Mouse (Mus musculus): Measurements from ENCODE around the gene Exoc5. TPM values are rescaled to one million over a fixed set of nuclear protein-coding genes. Genes with fewer than 3 reads are reported as not detected.

Gene Exoc5
- polyA plus RNA-seq, 1 experiment from 2014 or later = 79.9 TPM

GRCm38 (mm10) chr14:49073896-49074295, 7.4 kb upstream of the Exoc5 start:
- Histone ChIP-seq H3K4me1 (ENCODE audit: control insufficient read depth, insufficient read depth, low read length) (no peaks in the 10 kb centered on the region), H3K27me3 (ENCODE audit: control insufficient read depth, insufficient read depth, low read length) (no peaks in the 10 kb centered on the region)
- 93% methylated on average over 7 of the region's 7 CpGs for WGBS

GRCm38 (mm10) chr14:49072837-49073236, 6.4 kb upstream of the Exoc5 start:
- Histone ChIP-seq H3K9ac (replicated peaks; ENCODE audit: low read depth, low read length) (no peak overlapping the region), H3K4me2 (ENCODE audit: low read depth, low read length) (no peak overlapping the region), H3K36me3 (ENCODE audit: control insufficient read depth, insufficient read depth, low read length) (0 out of 2 replicates have a peak, but pooled peaks cover 3% of the 10 kb centered on the region), H3K4me3 (ENCODE audit: low read depth, low read length) (no peak overlapping the region), H3K27me3 (ENCODE audit: control insufficient read depth, insufficient read depth, low read length) (no peaks in the 10 kb centered on the region), H3K27ac (ENCODE audit: low read depth, low read length) (no peak overlapping the region), H3K9me3 (ENCODE audit: control insufficient read depth, low read length) (no peaks in the 10 kb centered on the region), H3K4me1 (ENCODE audit: control insufficient read depth, insufficient read depth, low read length) (no peaks in the 10 kb centered on the region)
- 92% methylated on average over 2 of the region's 2 CpGs for WGBS
- ATAC-seq (ENCODE audit: low read depth) = no peak

More at GRCm38 (mm10) chr14:49073896-49074295, 7.4 kb upstream of the Exoc5 start:
- H3K36me3 ChIP-seq (ENCODE audit: control insufficient read depth, insufficient read depth, low read length) = 0 out of 2 replicates have a peak, but pooled peaks cover 3% of the 10 kb centered on the region
- no peak overlapping the region for H3K9ac ChIP-seq (replicated peaks; ENCODE audit: low read depth, low read length)
- H3K27ac ChIP-seq (ENCODE audit: low read depth, low read length) = no peak overlapping the region
- H3K4me3 ChIP-seq (ENCODE audit: low read depth, low read length) = no peak overlapping the region
- no peaks in the 10 kb centered on the region for H3K9me3 ChIP-seq (ENCODE audit: control insufficient read depth, low read length)
- no peak overlapping the region for H3K4me2 ChIP-seq (ENCODE audit: low read depth, low read length)
- no peak for ATAC-seq (ENCODE audit: low read depth)

GRCm38 (mm10) chr14:49065529-49066273, 752 bp downstream of the Exoc5 start, which contains the start of gene Ap5m1:
Gene Ap5m1, plus strand, starts transcription at chr14:49066097.
- Histone ChIP-seq H3K27ac (ENCODE audit: low read depth, low read length) (peak within 1 kb of the TSS; percentile 95), H3K4me2 (ENCODE audit: low read depth, low read length) (peak within 1 kb of the TSS; percentile 70), H3K4me1 (ENCODE audit: control insufficient read depth, insufficient read depth, low read length) (peaks cover 11% of the 10 kb centered on the region; the same call in 1 of the 2 replicates), H3K4me3 (ENCODE audit: low read depth, low read length) (peak within 1 kb of the TSS; percentile 65), H3K27me3 (ENCODE audit: control insufficient read depth, insufficient read depth, low read length) (no peaks in the 10 kb centered on the region), H3K36me3 (ENCODE audit: control insufficient read depth, insufficient read depth, low read length) (no peaks in the 10 kb centered on the region), H3K9ac (replicated peaks; ENCODE audit: low read depth, low read length) (peak within 1 kb of the TSS; percentile 83), H3K9me3 (ENCODE audit: control insufficient read depth, low read length) (no peaks in the 10 kb centered on the region)
- under 1% methylated on average over 44 of the region's 62 CpGs for WGBS
- peak; percentile 71 for ATAC-seq (ENCODE audit: low read depth)

GRCm38 (mm10) chr14:49063838-49064237, 2.6 kb downstream of the Exoc5 start:
- no peak overlapping the region for H3K4me2 ChIP-seq (ENCODE audit: low read depth, low read length)
- WGBS = 89% methylated on average over 2 of the region's 2 CpGs
- no peaks in the 10 kb centered on the region for H3K27me3 ChIP-seq (ENCODE audit: control insufficient read depth, insufficient read depth, low read length)
- no peaks in the 10 kb centered on the region for H3K9me3 ChIP-seq (ENCODE audit: control insufficient read depth, low read length)
- H3K36me3 ChIP-seq (ENCODE audit: control insufficient read depth, insufficient read depth, low read length) = no peaks in the 10 kb centered on the region
- H3K9ac ChIP-seq (replicated peaks; ENCODE audit: low read depth, low read length) = no peak overlapping the region
- no peak overlapping the region for H3K27ac ChIP-seq (ENCODE audit: low read depth, low read length)
- no peak for ATAC-seq (ENCODE audit: low read depth)
- no peak overlapping the region for H3K4me3 ChIP-seq (ENCODE audit: low read depth, low read length)
- H3K4me1 ChIP-seq (ENCODE audit: control insufficient read depth, insufficient read depth, low read length) = peaks cover 11% of the 10 kb centered on the region; the same call in 1 of the 2 replicates

GRCm38 (mm10) chr14:49049492-49049891, 17.0 kb downstream of the Exoc5 start:
- peaks cover 5% of the 10 kb centered on the region for H3K36me3 ChIP-seq (ENCODE audit: control insufficient read depth, insufficient read depth, low read length)
- no peak overlapping the region for H3K4me3 ChIP-seq (ENCODE audit: low read depth, low read length)
- no peak overlapping the region for H3K4me2 ChIP-seq (ENCODE audit: low read depth, low read length)
- H3K27ac ChIP-seq (ENCODE audit: low read depth, low read length) = no peak overlapping the region
- no peaks in the 10 kb centered on the region for H3K9me3 ChIP-seq (ENCODE audit: control insufficient read depth, low read length)
- no peak for ATAC-seq (ENCODE audit: low read depth)
- no peaks in the 10 kb centered on the region for H3K4me1 ChIP-seq (ENCODE audit: control insufficient read depth, insufficient read depth, low read length)
- H3K9ac ChIP-seq (replicated peaks; ENCODE audit: low read depth, low read length) = no peak overlapping the region
- no peaks in the 10 kb centered on the region for H3K27me3 ChIP-seq (ENCODE audit: control insufficient read depth, insufficient read depth, low read length)

- H3K27me3 ChIP-seq (ENCODE audit: control insufficient read depth, insufficient read depth, low read length) = no peaks in the 10 kb centered on the region
- no peak overlapping the region for H3K4me3 ChIP-seq (ENCODE audit: low read depth, low read length)
- H3K36me3 ChIP-seq (ENCODE audit: control insufficient read depth, insufficient read depth, low read length) = no peaks in the 10 kb centered on the region; the same call in none of the 2 replicates
- H3K9ac ChIP-seq (replicated peaks; ENCODE audit: low read depth, low read length) = no peak overlapping the region
- no peaks in the 10 kb centered on the region for H3K4me1 ChIP-seq (ENCODE audit: control insufficient read depth, insufficient read depth, low read length)
- H3K27ac ChIP-seq (ENCODE audit: low read depth, low read length) = no peak overlapping the region
- WGBS = 92% methylated on average over 4 of the region's 4 CpGs
- ATAC-seq (ENCODE audit: low read depth) = no peak
- no peak overlapping the region for H3K4me2 ChIP-seq (ENCODE audit: low read depth, low read length)
- H3K9me3 ChIP-seq (ENCODE audit: control insufficient read depth, low read length) = no peaks in the 10 kb centered on the region
These were observed 20.8 kb downstream of the Exoc5 start for GRCm38 (mm10) chr14:49045610-49046009.

- no peaks in the 10 kb centered on the region for H3K9me3 ChIP-seq (ENCODE audit: control insufficient read depth, low read length)
- H3K36me3 ChIP-seq (ENCODE audit: control insufficient read depth, insufficient read depth, low read length) = peaks cover 13% of the 10 kb centered on the region; the same call in 1 of the 2 replicates
- no peak overlapping the region for H3K4me2 ChIP-seq (ENCODE audit: low read depth, low read length)
- H3K27me3 ChIP-seq (ENCODE audit: control insufficient read depth, insufficient read depth, low read length) = no peaks in the 10 kb centered on the region
- H3K4me3 ChIP-seq (ENCODE audit: low read depth, low read length) = no peak overlapping the region
- WGBS = 96% methylated on average over 5 of the region's 5 CpGs
- no peak overlapping the region for H3K27ac ChIP-seq (ENCODE audit: low read depth, low read length)
- no peaks in the 10 kb centered on the region for H3K4me1 ChIP-seq (ENCODE audit: control insufficient read depth, insufficient read depth, low read length)
- H3K9ac ChIP-seq (replicated peaks; ENCODE audit: low read depth, low read length) = no peak overlapping the region
- no peak for ATAC-seq (ENCODE audit: low read depth)
These were observed 37.5 kb downstream of the Exoc5 start for GRCm38 (mm10) chr14:49028991-49029390.

GRCm38 (mm10) chr14:49027779-49028368, 38.6 kb downstream of the Exoc5 start:
- Histone ChIP-seq H3K27me3 (ENCODE audit: control insufficient read depth, insufficient read depth, low read length) (no peaks in the 10 kb centered on the region), H3K4me2 (ENCODE audit: low read depth, low read length) (no peak overlapping the region), H3K36me3 (ENCODE audit: control insufficient read depth, insufficient read depth, low read length) (peaks cover 13% of the 10 kb centered on the region; the same call in 1 of the 2 replicates), H3K4me3 (ENCODE audit: low read depth, low read length) (no peak overlapping the region), H3K9me3 (ENCODE audit: control insufficient read depth, low read length) (no peaks in the 10 kb centered on the region), H3K4me1 (ENCODE audit: control insufficient read depth, insufficient read depth, low read length) (no peaks in the 10 kb centered on the region), H3K9ac (replicated peaks; ENCODE audit: low read depth, low read length) (no peak overlapping the region), H3K27ac (ENCODE audit: low read depth, low read length) (no peak overlapping the region)
- WGBS = 78% methylated on average over 3 of the region's 3 CpGs
- ATAC-seq (ENCODE audit: low read depth) = no peak

Measured in neural tube, embryonic 14.5 days (tissue).